Mouse (Mus musculus) thymus, adult 2 months (tissue): ENCODE data around the gene Olfr1434.
"Not testable (repeated sequence)": the region's sequence is repeated elsewhere in the genome, so short reads cannot be mapped to it uniquely, and the experiment has no call there.

Experiments used
- CTCF ChIP-seq: fragments of 200-500 bp; IDR thresholded peaks from 2 replicates; pipeline ENCODE4 v1.5.1; 2012; ENCODE audit warnings: mild to moderate bottlenecking, control low read depth, low read length, moderate library complexity, borderline replicate concordance; ENCODE audit not compliant: control insufficient read depth, poor library complexity, insufficient read depth; ENCODE audit errors: extremely low read depth
- POLR2A ChIP-seq: fragments of 200-500 bp; IDR thresholded peaks from 2 replicates; pipeline ENCODE4 v1.6.1; 2012; ENCODE audit warnings: mild to moderate bottlenecking, low read length, control low read depth, moderate library complexity; ENCODE audit not compliant: control insufficient read depth, poor library complexity, insufficient read depth; ENCODE audit errors: extremely low read depth

GRCm38 (mm10) chr19:12299030-12299429 lies 19.4 kb downstream of the Olfr1434 start, which contains the start of gene Olfr1436:
- not testable (repeated sequence) for TF ChIP-seq CTCF, POLR2A
